Mouse (Mus musculus) B cell, adult (primary cell): ENCODE measurements around the gene Tomm34. TPM values are rescaled to one million over a fixed set of nuclear protein-coding genes. Genes with fewer than 3 reads are reported as not detected.

Experiments
- total RNA-seq: library from RNA; stranded (reverse); gene quantifications from 4 replicates; pipeline ENCODE4 v1.2.4, GENCODE M21; 2023; ENCODE audit not compliant: inconsistent age

Gene Tomm34
- total RNA-seq, result 76.7 to 79.8 TPM (median 78.3 TPM) in 4 replicates

DNA sequence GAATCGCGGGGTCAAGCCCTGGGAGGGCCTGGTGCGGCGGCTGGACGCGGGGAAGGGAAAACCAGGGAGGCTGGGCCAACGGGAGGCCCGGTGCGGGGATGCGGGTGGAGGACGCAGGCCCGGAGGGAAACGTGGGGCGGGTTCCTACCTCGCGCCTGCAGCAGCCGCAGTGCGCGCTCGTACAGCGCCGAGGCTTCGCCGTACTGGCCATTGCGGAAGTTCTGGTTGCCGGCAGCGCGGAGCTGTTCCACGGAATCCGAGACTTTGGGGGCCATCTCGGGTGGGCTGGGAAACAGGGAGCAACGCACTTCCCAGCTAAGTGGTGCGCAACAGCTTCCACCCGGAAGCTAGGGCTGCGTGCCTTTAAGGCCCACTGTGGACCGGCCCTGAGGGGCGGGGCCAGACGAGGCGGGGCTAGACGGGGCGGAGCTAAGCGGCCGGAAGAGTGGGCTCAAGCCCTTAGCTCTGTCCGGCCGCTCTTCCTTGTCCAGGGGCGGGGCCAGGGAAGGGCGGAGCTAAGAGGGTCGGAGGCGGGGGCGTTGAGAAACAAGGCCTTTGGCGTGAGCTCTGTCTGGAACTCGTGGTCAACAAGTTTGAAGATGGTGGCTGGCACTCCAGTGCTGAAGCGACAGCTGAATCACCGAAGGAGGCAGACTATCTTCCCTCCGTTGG is at the start of gene Tomm34:
Gene Tomm34 (minus strand): TSS at position 405 of the 672 bp plus-strand sequence.

GRCm38 (mm10) chr2:164070142-164070764 is 716 bp downstream of the Tomm34 start, which contains the start of gene Stk4:
Gene Stk4 (plus strand): TSS chr2:164070322.

DNA sequence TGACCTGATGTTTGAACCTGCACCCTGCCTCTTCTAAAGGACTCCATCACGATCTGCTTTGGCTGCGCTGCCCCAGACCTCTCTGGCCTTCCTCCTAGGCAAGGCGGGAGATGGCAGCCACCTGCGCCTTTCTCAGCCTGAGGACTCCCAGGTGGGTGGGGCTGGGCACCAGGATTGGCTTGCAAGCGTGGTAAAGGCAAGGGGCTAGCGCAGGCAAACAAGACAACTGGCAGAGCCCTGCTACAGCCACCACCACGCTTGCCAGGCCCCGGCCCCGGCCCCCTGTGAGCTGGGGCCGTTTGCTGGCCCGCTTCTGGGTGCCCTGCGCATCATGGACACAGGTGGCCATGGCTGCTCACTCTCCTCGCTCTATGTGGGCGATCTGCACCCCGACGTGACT is 45.8 kb downstream of the Tomm34 start, which contains the start of gene Pabpc1l:
Gene Pabpc1l (plus strand): TSS at position 301 of the 400 bp plus-strand sequence.

Other genes starting within 250 kb of the Tomm34 start
- gene Kcnk15, start 217.5 kb downstream of the Tomm34 start, total RNA-seq, result not detected in 4 replicates
- gene Rims4, start 152.5 kb downstream of the Tomm34 start, total RNA-seq, result not detected in 4 replicates
- gene Ywhab, start 76.2 kb downstream of the Tomm34 start, total RNA-seq, result 104 to 114 TPM (median 108 TPM) in 4 replicates
- gene Pabpc1l, start 45.7 kb downstream of the Tomm34 start, total RNA-seq, result 2.7 to 4.5 TPM (median 3.1 TPM) in 4 replicates
- gene Stk4, start 847 bp downstream of the Tomm34 start, total RNA-seq, result 199 to 244 TPM (median 233 TPM) in 4 replicates
- not detected in 4 replicates for gene Kcns1, start 99.9 kb upstream of the Tomm34 start, total RNA-seq
- gene Wfdc5, start 111.6 kb upstream of the Tomm34 start, total RNA-seq, result not detected in 4 replicates
- not detected in 4 replicates for gene Wfdc12, start 119.4 kb upstream of the Tomm34 start, total RNA-seq
- gene Wfdc15a, start 129.0 kb upstream of the Tomm34 start, total RNA-seq, result not detected in 4 replicates
- not detected in 4 replicates for gene Wfdc15b, start 150.5 kb upstream of the Tomm34 start, total RNA-seq
- not detected in 4 replicates for gene Svs2, start 167.3 kb upstream of the Tomm34 start, total RNA-seq
- not detected in 4 replicates for gene Svs3b, start 185.5 kb upstream of the Tomm34 start, total RNA-seq
- gene Svs4, start 207.3 kb upstream of the Tomm34 start, total RNA-seq, result not detected in 4 replicates
- not detected in 4 replicates for gene Svs3a, start 218.1 kb upstream of the Tomm34 start, total RNA-seq
- gene Svs6, start 245.6 kb upstream of the Tomm34 start, total RNA-seq, result not detected in 4 replicates